Mouse (Mus musculus) heart, postnatal 14 days (tissue): ENCODE data around the gene Hoxd3. TPM values are rescaled to one million over a fixed set of nuclear protein-coding genes. Genes with fewer than 3 reads are reported as not detected.

Experiments used
- DNase-seq, 2 experiments: peaks; one replicate each; pipeline ENCODE4 v3.0.0; 2021 to 2022
- intact Hi-C: fragments of 180-260 bp; cut with DNase I; formaldehyde crosslinking; loops from one replicate; pipeline ENCODE4 v1.15.1; 2025
- long read RNA-seq, 2 experiments: library from polyadenylated mRNA; stranded (forward); transcript quantifications; one replicate each; pipeline ENCODE4 v2.0.0; 2021
- total RNA-seq, 2 experiments: library from RNA; stranded (reverse); gene quantifications; 2 replicates each; pipeline ENCODE4 v1.2.3; 2021

Gene Hoxd3
- not detected for total RNA-seq
- long read RNA-seq, experiment 1, result 0 reads
- long read RNA-seq, experiment 2, result 0 reads

DNA sequence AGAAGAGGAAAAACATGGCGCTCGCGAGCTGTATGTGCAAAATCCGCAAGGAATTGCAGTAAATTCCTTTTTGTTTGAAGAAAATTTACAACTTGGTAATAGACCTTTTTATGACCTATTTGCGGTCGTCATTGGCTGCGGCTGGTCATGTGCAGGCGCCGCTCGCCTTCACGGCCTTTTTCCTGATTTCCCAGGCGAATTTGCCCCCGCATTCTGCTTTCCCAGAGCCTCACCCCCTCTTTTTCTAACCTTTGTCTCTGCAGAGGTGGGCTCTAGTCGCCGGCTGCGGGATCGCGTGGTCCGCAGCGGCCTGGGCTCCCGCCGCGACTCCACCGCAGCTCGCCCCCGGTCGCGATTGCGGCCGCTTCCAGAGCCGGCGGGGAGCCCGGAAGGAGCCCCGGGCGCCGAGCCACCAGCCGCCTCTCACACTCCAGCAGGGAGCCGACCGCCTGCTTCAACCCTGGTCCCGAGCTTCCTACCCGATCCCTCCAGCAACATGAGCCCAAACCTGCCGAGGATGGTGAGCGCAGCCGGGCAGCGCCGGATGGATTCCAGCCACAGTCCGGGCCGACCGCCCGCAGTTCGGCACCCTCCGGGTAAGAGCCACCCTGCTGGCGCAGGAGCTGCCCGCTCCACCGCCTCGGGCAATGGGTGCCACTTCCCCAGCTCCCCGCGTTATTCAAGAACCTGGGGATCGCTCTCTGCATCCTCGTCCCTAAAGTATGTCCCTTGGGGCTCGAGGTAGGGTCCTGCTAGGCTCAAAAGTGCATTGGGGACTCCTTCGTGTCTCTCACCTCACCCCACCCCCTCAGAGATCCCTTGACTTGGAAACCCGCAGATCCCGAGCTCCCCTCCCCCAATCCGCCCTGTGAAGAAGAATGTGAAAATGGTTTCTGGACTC lies at the start of gene Hoxd3, which contains the start of gene Hoxd4:
TSS of gene Hoxd3 (plus strand) at position 207 of the 901 bp plus-strand sequence.
TSS of gene Hoxd4 (plus strand) at position 209 of the 901 bp plus-strand sequence.
- intact Hi-C loops, result no loop called here
- DNase-seq, result peak in 1 of 2 experiments; percentile 48

DNA sequence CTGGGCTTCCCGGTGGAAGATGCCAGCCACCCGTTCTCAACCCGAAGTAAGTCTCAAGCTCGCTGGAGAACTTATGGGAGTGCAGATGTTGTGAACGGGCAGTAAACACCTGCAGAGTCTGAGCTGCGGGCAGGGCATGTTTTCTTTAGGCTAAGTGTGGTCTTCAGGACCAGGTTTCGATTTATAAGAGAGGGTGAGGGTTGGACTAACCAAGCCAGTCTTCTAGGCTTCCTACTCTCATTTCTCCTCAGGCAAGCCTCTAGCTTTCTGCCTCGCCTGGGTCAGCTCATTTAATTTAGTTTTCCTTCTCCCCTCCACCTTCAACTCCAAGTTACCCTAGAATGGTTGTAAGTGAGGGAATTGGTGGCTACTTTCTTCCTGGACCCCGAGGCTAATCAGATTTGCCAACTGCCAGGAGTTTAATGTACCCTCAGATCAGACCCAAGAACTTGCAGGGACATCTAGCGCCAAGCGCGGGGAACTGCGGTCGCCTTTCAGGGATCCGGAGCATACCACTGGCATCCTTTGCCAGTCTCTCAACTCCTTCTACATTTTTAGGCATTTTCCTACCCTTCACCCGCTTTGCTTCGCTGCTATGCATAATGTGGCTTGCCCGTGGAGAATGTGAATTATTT lies 48.3 kb upstream of the Hoxd3 start:
- DNase-seq, result peak in 1 of 2 experiments; percentile 60
- intact Hi-C loops, result loop anchor here (5.0 kb wide), 1 partner anchor 1091 kb away; no protein-coding TSS in a partner anchor

DNA sequence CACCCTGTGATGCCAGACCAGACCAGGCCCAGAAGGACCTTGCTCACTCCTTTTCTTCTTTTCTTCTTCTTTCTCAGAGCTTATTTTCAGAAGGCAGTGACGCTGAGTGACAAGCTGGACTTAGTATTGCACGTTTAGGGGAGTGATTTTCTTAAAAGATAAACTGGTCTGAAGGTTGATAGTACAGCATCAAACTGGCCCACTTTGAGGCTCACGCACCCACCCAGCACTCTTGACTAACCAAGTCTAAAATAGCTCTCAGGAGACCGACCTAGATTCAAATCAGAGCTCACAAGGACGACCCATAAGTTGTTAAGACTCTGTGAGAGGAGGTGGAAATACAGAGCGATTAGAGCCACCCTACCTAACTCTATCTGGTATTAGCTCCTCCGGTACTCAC lies 45.3 kb upstream of the Hoxd3 start:
- intact Hi-C loops, result no loop called here
- no peak for DNase-seq

DNA sequence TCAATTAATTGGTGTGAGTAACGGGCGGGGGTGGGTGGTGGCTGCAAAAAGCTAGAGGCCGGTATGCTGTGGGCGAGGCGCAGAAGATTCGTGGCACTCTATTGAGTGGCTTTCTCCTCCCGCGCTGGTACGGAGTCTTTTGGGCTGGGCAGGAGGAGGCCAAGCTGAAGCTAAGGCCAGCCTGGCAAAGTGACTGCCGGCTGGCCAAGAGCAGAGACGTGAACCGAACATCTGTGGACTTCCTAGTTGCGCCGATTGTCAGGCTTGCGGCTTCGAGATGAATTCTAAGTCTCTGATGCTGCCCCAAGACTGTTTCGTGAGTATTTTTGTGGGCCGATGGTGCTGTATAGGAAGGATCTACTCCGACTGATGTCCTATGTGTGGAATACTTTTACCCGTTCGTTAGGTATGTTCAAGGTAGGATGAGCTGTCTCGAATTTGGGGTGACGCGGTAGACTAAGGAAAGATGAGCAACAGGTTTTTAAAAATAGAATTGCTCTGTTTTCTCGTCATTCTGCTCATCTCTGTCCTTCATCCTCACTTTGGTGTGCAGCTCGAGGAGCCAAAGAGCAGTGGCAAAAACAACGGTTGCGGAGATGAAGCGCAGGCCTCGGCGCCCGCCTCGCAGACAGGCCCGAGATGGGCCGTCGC lies 44.4 kb upstream of the Hoxd3 start:
- intact Hi-C loops, result no loop called here
- DNase-seq, result no peak

DNA sequence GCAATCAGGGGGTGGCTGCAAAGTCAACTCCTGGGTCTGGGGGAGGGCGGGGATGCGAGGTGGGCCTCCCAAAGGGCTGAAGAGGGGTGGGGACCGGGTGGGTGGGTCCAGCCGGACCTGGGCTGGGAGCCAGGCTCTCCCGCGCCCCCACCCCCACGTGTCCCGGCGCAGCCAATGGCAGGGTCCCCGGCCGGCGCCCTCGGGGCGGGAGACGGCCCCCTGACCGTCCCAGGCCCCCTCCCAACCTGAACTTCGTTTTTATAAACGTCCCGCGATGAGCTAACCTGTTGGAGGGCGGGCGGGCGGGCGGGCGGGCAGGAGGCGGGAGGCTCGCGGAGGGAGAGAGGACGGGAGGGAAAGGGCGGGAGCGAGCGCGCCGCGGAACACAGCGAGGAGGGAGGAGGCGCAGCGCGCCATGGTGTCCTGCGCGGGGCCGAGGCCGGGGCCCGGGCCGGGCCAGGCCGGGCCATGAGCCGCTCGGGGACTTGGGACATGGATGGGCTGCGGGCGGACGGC lies 43.8 kb upstream of the Hoxd3 start, which contains the start of gene Hoxd13:
TSS of gene Hoxd13 (plus strand) at position 469 of the 516 bp plus-strand sequence.
- intact Hi-C loops, result no loop called here
- no peak for DNase-seq

DNA sequence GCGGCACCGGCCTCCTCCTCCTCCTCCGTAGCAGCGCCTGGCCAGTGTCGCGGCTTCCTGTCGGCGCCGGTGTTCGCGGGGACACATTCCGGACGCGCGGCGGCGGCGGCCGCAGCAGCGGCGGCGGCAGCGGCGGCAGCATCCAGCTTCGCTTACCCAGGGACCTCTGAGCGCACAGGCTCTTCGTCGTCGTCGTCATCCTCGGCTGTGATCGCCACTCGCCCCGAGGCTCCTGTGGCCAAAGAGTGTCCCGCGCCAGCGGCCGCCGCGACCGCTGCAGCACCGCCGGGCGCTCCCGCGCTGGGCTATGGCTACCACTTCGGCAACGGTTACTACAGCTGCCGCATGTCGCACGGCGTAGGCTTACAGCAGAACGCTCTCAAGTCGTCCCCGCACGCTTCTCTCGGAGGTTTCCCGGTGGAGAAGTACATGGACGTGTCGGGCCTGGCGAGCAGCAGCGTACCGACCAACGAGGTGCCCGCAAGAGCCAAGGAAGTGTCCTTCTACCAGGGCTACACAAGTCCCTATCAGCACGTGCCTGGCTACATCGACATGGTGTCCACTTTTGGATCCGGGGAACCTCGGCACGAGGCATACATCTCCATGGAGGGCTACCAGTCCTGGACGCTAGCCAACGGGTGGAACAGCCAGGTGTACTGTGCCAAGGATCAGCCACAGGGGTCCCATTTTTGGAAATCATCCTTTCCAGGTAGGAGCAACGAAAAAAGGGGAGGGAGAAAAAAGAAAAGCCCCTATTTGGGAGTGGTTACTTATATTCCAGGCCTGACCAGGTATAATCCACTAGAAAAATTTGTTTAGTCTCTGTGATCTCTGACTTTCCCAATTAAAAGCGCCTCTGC lies 43.1 kb upstream of the Hoxd3 start:
- DNase-seq, result no peak
- intact Hi-C loops, result no loop called here

GRCm38 (mm10) chr2:74669230-74669578 lies 42.5 kb upstream of the Hoxd3 start:
- intact Hi-C loops, result no loop called here
- DNase-seq, result no peak

- intact Hi-C loops, result no loop called here
- no peak for DNase-seq
Measured at GRCm38 (mm10) chr2:74669650-74670235, 42.0 kb upstream of the Hoxd3 start.

GRCm38 (mm10) chr2:74670632-74671188 lies 41.0 kb upstream of the Hoxd3 start:
- DNase-seq, result no peak
- intact Hi-C loops, result no loop called here

DNA sequence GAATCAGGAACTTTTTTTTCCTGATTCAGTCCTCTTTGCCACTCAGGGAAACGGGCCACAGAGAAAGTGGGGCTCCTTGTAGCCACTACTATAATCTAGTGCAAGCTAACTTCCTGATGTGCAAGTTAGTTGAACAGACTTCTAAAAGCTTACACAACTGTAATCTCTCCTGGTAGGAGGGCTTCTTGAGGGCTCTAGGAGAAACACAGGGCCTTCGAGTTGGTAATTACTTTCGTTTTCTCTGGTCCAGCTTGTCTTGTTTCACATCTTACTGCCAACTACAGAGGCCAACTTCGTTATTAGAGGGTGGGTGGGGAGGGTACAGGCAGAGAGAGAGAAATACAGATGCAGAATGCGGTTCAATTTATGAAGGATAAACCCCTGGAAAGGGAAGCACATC lies 39.9 kb upstream of the Hoxd3 start:
- no peak for DNase-seq
- intact Hi-C loops, result loop anchor here (2.0 kb wide), 1 partner anchor 705 kb away; no protein-coding TSS in a partner anchor

GRCm38 (mm10) chr2:74672481-74673362 lies 39.0 kb upstream of the Hoxd3 start:
- peak in 1 of 2 experiments; percentile 66 for DNase-seq
- intact Hi-C loops, result loop anchor here (2.0 kb wide), 1 partner anchor 706 kb away; no protein-coding TSS in a partner anchor

- no peak for DNase-seq
Measured at GRCm38 (mm10) chr2:74673835-74674425, 37.8 kb upstream of the Hoxd3 start.

GRCm38 (mm10) chr2:74674881-74675665 lies 36.7 kb upstream of the Hoxd3 start, which contains the start of gene Hoxd12:
Gene Hoxd12, plus strand, starts transcription at chr2:74675013.
- intact Hi-C loops, result no loop called here
- DNase-seq, result no peak

More at GRCm38 (mm10) chr2:74673835-74674425, 37.8 kb upstream of the Hoxd3 start:
- intact Hi-C loops, result loop anchor here (2.0 kb wide), 1 partner anchor 707 kb away; no protein-coding TSS in a partner anchor

DNA sequence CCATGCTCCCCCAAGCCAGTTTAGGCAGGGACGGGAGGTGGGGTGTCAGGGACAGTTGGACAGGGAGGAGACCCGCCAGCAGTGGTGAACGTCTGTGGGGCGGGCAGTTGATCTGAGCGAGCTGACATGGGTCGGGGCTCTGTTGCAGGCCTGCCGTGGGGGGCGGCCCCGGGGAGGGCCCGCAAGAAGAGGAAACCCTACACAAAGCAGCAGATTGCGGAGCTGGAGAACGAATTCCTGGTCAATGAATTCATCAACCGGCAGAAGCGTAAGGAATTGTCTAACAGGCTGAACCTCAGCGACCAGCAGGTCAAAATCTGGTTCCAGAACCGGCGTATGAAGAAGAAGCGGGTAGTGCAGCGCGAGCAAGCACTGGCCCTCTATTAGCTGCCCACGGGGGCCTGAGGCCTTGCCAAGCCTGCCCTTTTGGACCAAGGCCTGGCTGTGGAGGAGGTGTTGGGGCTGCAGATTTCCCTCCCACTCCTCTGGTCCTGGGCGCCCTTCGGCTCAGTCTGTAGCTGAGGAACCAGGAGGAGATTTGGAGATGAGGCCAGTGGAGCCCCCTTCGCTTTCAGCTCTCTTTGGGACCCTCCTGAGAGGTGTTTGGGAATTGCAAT lies 36.0 kb upstream of the Hoxd3 start:
- intact Hi-C loops, result no loop called here
- DNase-seq, result no peak

DNA sequence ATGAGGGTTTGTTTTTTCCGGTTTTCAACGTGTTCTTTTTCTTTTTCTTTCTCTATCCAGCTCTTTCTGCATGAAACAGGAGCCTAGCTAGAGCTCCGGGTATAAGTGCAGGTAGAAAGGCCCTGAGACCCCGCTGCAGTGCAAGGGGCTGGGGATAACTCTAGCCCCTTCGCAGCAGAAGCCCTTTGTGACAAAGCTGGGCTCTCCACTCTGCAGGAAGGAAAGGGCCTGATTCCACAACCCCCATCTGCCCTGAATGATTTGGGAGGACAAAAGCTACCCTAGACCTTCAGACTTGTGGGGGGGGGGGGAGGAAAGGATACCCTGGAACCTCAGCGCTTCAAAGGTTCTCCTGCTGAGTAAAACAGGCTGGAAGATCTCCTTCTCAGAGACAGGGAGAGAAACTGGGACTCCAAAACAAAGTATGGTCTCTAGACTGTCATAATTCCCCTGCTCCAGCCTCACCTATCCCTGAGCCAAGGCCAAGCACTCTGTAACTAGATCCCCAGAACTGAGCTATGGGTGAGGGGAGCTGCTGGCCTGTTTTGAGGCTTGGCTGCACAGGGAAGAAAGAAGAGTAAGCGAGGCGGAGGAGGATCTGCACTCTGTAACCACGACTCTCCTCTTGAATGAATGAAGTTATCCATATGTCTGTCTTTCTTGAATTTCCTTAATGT lies 35.2 kb upstream of the Hoxd3 start:
- intact Hi-C loops, result no loop called here
- no peak for DNase-seq

GRCm38 (mm10) chr2:74677106-74677505 lies 34.6 kb upstream of the Hoxd3 start:
- no peak for DNase-seq
- intact Hi-C loops, result no loop called here
